Mouse (Mus musculus): ENCODE data around the gene Fam78b. TPM values are rescaled to one million over a fixed set of nuclear protein-coding genes. Genes with fewer than 3 reads are reported as not detected.

Gene Fam78b
- polyA plus RNA-seq, 1 experiment: 0.17 TPM

DNA sequence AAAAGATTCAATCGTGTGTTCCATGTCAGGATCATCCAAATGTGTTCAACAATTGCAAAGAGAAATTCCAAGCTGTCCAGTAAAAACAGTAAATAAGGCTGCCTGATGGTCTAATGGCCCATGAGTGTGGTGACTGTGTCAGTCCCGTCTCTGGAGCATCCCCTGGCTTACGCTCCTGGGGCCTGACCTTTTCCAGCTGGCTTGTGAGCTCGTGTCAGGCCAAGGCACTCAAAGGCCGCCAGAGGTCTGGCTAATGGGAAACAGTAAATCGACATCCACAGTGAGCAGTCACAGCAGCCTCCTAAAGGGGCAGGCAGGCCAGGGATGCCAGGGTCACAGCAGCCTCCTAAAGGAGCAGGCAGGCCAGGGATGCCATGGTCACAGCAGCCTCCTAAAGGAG lies 10.1 kb downstream of the Fam78b start:
- H3K4me1 ChIP-seq (ENCODE audit: control insufficient read depth, insufficient read depth, low read length): no peaks in the 10 kb centered on the region
- H3K27ac ChIP-seq (ENCODE audit: control insufficient read depth, insufficient read depth, low read depth, low read length): no peak overlapping the region
- H3K4me3 ChIP-seq (ENCODE audit: control insufficient read depth, low read depth, low read length): no peak overlapping the region
- no peaks in the 10 kb centered on the region for H3K36me3 ChIP-seq (ENCODE audit: control insufficient read depth, insufficient read depth, low read length)
- TF ChIP-seq CTCF (IDR thresholded peaks at IDR 0.05; ENCODE audit: control insufficient read depth, insufficient read depth, insufficient replicate concordance, low read depth, low read length) (no peak), POLR2A (IDR thresholded peaks at IDR 0.05; ENCODE audit: control insufficient read depth, low read depth, low read length) (no peak)
- no peaks in the 10 kb centered on the region for H3K27me3 ChIP-seq (ENCODE audit: control insufficient read depth, insufficient read depth, low read length)

DNA sequence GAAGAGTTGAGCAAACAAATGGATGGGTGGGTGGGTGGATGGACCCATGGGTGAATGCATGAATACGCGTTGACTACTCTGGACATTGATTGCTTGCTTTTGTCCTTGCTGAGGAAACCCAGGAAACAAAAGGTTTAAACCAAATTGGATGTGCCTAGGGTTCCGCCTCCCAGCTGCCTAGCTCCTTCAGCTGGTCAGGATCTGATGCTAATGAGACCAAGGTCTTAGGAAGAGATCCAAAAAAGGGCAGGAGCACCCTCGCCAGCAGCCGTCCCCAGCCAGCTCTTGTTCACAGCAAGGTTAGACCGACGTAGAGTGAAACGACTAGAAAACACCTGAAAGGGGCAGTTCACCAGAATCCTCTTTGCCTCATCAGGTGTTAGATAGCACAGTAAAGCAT lies 11.4 kb downstream of the Fam78b start:
- TF ChIP-seq POLR2A (IDR thresholded peaks at IDR 0.05; ENCODE audit: control insufficient read depth, low read depth, low read length) (no peak), CTCF (IDR thresholded peaks at IDR 0.05; ENCODE audit: control insufficient read depth, insufficient read depth, insufficient replicate concordance, low read depth, low read length) (no peak)
- Histone ChIP-seq H3K36me3 (ENCODE audit: control insufficient read depth, insufficient read depth, low read length) (no peaks in the 10 kb centered on the region), H3K27ac (ENCODE audit: control insufficient read depth, insufficient read depth, low read depth, low read length) (no peak overlapping the region), H3K4me3 (ENCODE audit: control insufficient read depth, low read depth, low read length) (no peak overlapping the region), H3K4me1 (ENCODE audit: control insufficient read depth, insufficient read depth, low read length) (no peaks in the 10 kb centered on the region), H3K27me3 (ENCODE audit: control insufficient read depth, insufficient read depth, low read length) (no peaks in the 10 kb centered on the region)

DNA sequence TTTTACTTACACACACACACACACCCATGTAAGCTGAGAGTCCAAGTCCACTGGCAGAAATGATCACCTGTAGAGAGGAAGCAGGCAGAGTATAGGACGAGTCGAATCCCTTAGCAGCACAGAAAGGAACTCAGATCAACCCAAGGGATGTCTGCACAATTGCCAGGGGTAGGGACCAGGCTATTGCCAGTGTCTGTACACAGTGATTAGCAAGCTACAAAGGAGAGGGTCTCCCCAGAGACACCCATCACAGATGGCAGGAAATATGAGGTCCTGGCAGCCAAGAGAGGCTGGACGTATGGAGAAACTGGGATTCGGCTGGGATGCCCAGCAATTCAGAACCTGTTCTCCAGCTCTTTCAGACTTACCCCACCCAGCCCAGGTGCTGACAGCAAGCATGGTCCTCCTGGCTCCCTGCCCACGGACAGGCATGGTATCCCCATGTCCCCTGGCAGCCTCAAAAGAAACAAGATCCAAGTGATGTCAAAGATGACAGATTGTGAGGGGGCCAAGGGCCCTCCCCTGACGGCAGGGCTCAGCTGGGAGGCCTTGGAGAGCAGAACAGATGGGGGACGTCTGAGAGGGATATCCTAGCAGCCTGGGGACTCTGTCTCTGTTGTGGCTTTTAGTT lies 12.1 kb downstream of the Fam78b start:
- no peaks in the 10 kb centered on the region for H3K4me1 ChIP-seq (ENCODE audit: control insufficient read depth, insufficient read depth, low read length)

DNA sequence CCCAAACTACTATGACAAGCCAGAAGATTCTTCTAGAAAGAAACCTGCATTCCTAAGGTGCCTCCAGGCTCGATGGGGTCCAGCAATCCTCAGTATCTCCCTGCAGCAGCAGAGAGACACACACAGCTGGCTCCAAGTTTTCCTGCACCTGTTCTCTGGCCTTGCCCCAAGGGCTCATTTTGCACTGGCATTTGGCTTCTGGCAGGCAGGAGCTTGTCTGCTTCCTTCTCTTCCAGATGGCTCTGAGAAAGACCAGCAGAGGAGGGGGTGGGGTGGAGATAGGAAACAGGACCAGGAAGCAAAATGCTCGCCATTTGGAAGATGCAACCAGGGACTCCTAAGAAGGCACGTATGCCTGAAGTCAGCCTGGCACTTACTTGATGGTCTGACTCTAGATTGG lies 15.1 kb downstream of the Fam78b start:
- Histone ChIP-seq H3K27ac (ENCODE audit: control insufficient read depth, insufficient read depth, low read depth, low read length) (no peak overlapping the region), H3K36me3 (ENCODE audit: control insufficient read depth, insufficient read depth, low read length) (no peaks in the 10 kb centered on the region), H3K27me3 (ENCODE audit: control insufficient read depth, insufficient read depth, low read length) (no peaks in the 10 kb centered on the region), H3K4me1 (ENCODE audit: control insufficient read depth, insufficient read depth, low read length) (no peaks in the 10 kb centered on the region), H3K4me3 (ENCODE audit: control insufficient read depth, low read depth, low read length) (no peak overlapping the region)
- TF ChIP-seq CTCF (IDR thresholded peaks at IDR 0.05; ENCODE audit: control insufficient read depth, insufficient read depth, insufficient replicate concordance, low read depth, low read length) (no peak), POLR2A (IDR thresholded peaks at IDR 0.05; ENCODE audit: control insufficient read depth, low read depth, low read length) (no peak)

More for the DNA sequence above, 12.1 kb downstream of the Fam78b start:
- H3K4me3 ChIP-seq (ENCODE audit: control insufficient read depth, low read depth, low read length): no peak overlapping the region
- TF ChIP-seq CTCF (IDR thresholded peaks at IDR 0.05; ENCODE audit: control insufficient read depth, insufficient read depth, insufficient replicate concordance, low read depth, low read length): no peak
- TF ChIP-seq POLR2A (IDR thresholded peaks at IDR 0.05; ENCODE audit: control insufficient read depth, low read depth, low read length): no peak
- H3K27ac ChIP-seq (ENCODE audit: control insufficient read depth, insufficient read depth, low read depth, low read length): no peak overlapping the region
- no peaks in the 10 kb centered on the region for H3K36me3 ChIP-seq (ENCODE audit: control insufficient read depth, insufficient read depth, low read length)
- H3K27me3 ChIP-seq (ENCODE audit: control insufficient read depth, insufficient read depth, low read length): no peaks in the 10 kb centered on the region

DNA sequence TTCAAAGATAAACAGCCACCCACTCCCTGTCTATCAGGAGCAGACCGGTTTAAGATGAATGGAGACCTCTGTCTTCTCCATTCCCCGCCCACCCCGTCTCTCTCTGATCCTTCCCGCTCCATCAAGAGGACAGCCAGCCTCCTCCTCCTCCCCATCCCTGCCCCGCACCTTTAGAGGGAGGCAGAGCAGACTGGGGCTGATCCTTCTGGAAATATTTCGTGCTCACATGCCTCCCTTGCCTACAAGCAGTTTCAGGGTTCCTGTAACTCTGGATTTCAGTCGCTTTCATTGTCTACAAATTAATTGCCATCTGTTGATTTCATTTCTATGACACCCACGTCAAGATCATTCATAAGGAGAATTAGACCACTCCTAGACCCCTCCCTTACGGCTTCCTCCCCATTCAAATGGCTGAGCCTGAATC lies 20.8 kb downstream of the Fam78b start:
- Histone ChIP-seq H3K27ac (ENCODE audit: control insufficient read depth, insufficient read depth, low read depth, low read length) (no peak overlapping the region), H3K4me3 (ENCODE audit: control insufficient read depth, low read depth, low read length) (no peak overlapping the region), H3K27me3 (ENCODE audit: control insufficient read depth, insufficient read depth, low read length) (no peaks in the 10 kb centered on the region), H3K36me3 (ENCODE audit: control insufficient read depth, insufficient read depth, low read length) (no peaks in the 10 kb centered on the region), H3K4me1 (ENCODE audit: control insufficient read depth, insufficient read depth, low read length) (no peaks in the 10 kb centered on the region)
- TF ChIP-seq CTCF (IDR thresholded peaks at IDR 0.05; ENCODE audit: control insufficient read depth, insufficient read depth, insufficient replicate concordance, low read depth, low read length): no peak
- TF ChIP-seq POLR2A (IDR thresholded peaks at IDR 0.05; ENCODE audit: control insufficient read depth, low read depth, low read length): no peak

DNA sequence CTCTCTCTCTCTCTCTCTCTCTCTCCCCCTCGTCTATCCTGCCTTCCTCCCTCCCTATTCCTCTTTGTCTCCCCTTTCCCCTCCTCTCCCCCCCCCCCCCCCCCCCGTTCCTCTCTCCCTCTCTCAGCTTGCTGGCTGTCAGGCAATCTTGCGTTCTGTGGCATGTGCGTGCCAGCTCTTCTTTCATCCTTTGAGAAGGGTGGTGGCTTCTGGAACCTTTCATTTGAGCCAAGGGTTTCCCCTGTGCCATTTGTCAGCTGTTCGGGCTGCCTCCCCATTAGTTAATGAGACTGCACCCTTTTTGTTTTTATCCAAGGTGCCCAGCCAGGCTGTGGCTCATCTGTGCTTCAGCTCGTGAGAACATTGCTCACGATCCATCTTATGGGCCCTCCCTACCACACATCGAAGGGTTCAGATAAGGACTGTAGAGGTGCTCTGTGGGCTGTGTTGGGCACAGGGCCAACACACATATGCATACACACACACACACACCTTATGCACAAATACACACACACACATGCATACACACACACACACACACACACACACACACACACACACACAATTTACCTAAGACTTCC lies 21.4 kb downstream of the Fam78b start:
- TF ChIP-seq CTCF (IDR thresholded peaks at IDR 0.05; ENCODE audit: control insufficient read depth, insufficient read depth, insufficient replicate concordance, low read depth, low read length): no peak
- no peak for TF ChIP-seq POLR2A (IDR thresholded peaks at IDR 0.05; ENCODE audit: control insufficient read depth, low read depth, low read length)
- Histone ChIP-seq H3K27me3 (ENCODE audit: control insufficient read depth, insufficient read depth, low read length) (no peaks in the 10 kb centered on the region), H3K36me3 (ENCODE audit: control insufficient read depth, insufficient read depth, low read length) (no peaks in the 10 kb centered on the region), H3K4me1 (ENCODE audit: control insufficient read depth, insufficient read depth, low read length) (no peaks in the 10 kb centered on the region), H3K27ac (ENCODE audit: control insufficient read depth, insufficient read depth, low read depth, low read length) (no peak overlapping the region), H3K4me3 (ENCODE audit: control insufficient read depth, low read depth, low read length) (no peak overlapping the region)

DNA sequence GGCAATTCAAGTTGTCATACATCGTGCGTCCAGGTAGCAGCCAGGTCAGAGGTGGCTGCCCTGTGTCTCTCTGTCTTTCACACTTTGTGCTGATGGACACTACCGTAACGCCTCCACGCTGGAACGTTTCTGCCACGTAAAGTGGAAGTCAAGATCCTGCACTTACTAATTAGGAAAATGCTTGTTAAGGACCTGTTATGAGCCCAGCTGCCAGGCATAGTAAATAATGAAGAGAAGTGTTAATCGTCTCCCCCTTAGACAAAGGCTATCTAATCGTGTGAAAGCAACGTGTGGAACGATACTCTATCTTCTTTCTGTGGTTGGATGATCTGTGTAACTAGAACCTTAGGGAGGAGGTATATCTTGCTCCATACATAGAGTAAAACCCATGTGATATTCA lies 22.6 kb downstream of the Fam78b start:
- Histone ChIP-seq H3K4me3 (ENCODE audit: control insufficient read depth, low read depth, low read length) (no peak overlapping the region), H3K4me1 (ENCODE audit: control insufficient read depth, insufficient read depth, low read length) (no peaks in the 10 kb centered on the region), H3K27ac (ENCODE audit: control insufficient read depth, insufficient read depth, low read depth, low read length) (no peak overlapping the region), H3K27me3 (ENCODE audit: control insufficient read depth, insufficient read depth, low read length) (no peaks in the 10 kb centered on the region), H3K36me3 (ENCODE audit: control insufficient read depth, insufficient read depth, low read length) (no peaks in the 10 kb centered on the region)
- TF ChIP-seq POLR2A (IDR thresholded peaks at IDR 0.05; ENCODE audit: control insufficient read depth, low read depth, low read length) (no peak), CTCF (IDR thresholded peaks at IDR 0.05; ENCODE audit: control insufficient read depth, insufficient read depth, insufficient replicate concordance, low read depth, low read length) (no peak)

All from testis, adult 2 months (tissue).